Mouse (Mus musculus): ENCODE results near the gene Cmtm5.
"Not testable (repeated sequence)": the region's sequence is repeated elsewhere in the genome, so short reads cannot be mapped to it uniquely, and the experiment has no call there.

Gene Cmtm5

GRCm38 (mm10) chr14:54936831-54937160, 735 bp downstream of the Cmtm5 start:
- DNase-seq = no peak

- no peak for DNase-seq
Observed at GRCm38 (mm10) chr14:54937361-54938182, 1.5 kb downstream of the Cmtm5 start.

GRCm38 (mm10) chr14:54938431-54939219, 2.6 kb downstream of the Cmtm5 start:
- DNase-seq = no peak

DNA sequence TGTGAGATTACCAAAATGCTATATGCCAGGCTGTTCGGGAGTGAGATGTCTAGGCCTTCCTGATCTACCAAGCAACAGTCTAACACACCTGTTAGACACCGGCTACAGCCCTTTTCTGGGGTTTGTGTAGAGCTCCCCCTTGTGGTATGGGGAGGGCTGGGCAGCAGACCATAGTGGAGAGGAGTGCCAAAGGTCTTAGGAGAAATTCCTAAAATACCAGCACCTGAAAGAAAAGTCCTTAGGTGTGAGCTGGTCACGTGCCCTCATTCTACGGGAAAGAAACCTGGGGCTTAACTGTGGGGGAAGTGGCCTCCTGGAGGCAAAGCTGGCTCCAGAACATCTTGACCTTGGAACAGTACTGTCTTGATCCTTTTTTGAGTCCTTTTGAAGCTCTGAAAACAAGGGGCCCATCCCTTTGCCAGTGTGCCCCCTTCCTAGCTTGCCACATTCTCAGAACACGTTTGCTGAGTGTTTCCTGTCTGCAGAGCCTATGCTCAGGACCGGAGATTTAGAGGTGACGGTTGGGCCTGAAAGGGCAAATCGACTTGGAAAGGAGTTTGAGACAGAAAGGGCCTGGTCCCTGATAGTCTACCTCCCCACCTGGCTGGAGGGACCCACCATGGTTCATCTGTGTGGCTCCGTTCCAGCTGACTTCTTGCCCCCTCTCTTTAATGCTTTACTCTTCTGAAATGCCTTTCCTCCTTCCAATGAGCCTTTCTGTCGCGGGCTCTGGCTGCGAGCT, 3.5 kb downstream of the Cmtm5 start:
- peak in 1 of 2 experiments; percentile 32 for DNase-seq

GRCm38 (mm10) chr14:54940176-54940530, 4.1 kb downstream of the Cmtm5 start:
- no peak for DNase-seq

DNA sequence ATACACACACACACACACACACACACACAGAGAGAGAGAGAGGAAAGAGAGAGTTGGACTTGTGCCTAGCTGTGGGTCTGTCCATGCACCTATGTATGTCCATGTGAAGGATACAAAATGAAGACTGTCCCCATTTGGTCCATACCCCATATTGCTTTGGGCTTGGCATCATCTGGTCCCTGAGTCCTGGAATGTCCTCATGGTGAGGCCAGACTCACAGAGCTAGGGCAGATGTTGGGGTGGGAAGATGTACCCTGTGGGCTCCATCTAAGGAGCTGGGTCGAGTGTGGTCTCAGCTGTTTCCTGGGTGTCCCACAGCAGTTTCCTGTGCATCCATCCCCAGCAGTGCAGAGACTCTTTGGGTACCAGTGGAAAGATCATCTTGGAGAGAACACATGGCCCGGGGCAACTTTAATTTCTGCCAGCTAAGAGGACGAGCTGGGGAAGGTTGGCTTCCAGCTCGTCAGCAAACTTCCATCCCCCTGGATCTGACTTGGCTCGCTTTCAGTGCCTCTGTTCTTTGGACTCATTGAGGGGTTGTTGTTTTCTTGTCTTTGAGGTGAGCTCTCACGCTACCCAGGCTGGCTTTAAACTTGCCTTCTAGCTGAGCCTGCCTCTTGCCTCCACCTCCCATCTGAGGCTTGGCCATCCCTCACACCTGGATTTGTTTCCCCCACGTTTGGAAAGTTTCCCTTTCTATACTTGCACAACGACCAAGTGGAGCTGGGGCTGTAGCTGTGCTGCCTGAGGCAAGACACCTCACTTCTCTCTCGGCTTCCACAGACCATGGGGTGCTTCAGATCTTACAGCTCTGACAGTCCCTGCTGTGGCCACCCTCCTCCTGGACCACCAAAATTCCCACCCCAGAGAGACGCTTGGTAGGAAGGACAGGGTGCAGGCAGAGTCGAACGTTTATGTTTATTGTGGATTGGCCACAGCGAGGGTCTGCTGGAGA, 5.2 kb downstream of the Cmtm5 start:
- DNase-seq = no peak

DNA sequence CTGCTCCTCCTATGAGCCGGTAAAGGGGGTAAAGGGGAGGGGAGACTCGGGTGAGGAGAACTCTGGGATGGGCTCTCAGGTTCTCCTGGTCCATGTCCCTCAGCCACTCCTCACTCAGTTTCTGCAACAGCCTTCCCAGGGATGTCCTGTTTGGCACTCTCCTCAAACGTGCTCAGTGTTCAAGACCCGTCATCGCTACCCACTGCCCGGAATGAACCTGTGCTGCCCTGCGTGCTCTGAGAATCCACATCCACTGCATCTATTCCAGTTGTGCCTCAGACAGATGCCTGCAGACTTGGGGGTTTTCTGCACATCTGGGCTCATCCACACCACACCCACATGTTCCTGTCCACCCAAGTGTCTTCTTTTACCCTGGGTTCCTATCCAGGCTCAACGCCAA, 6.4 kb downstream of the Cmtm5 start:
- DNase-seq = no peak

- no peak for DNase-seq
Observed at GRCm38 (mm10) chr14:54943971-54944370, 7.9 kb downstream of the Cmtm5 start.

DNA sequence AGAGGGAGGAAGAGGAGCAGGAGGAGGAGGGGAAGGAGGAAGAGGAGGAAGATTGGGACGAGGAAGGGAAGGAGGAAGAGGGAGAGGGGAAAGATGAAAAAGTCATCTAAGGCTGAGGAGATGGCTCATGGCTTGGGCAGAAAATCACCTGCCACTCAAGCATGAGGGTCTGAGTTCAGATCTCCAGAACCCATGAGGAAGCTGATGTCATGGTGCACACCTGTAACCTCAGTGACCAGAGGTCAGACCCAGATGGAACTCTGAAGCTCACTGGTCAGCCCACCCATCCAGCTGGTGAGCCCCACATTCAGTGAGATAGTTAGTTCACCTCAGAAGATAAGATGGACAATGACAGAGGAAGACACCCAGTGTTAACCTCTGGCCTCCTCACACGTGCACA, 8.9 kb downstream of the Cmtm5 start:
- no peak for DNase-seq

DNA sequence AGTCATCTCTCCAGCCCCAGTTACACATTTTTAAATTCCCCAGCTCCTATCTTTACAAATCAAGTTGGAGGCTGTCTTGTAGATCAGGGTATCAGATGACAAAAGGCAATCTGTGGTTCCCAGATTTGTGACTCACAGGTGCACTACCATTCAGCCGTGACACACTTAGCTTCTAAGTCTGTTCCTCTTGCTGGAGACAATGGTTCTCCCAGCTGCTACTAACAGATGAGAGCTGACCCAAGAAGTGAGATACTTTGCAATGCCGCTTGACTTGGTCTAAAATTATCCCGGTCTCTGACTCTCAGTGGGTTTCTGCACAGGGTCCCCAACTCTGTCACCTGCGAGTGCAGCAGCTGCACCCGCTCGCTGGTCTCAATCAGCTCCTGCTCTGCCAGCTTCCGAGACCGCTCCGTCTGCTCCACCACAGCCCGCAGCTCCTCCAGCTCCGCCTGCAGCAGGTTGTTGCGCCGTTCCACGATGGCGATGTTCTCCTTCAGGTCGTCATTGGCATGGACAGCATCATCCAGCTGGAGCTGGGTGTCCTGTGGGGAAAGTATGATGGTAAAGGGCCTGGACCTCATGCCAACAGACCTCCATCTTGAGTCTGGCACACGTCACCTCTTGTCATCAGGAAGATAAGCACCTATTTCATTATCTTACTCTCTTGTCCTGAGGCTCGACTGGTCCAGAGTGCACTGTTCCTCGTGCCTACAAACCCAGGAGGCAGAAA, 10.1 kb downstream of the Cmtm5 start:
- DNase-seq = no peak

DNA sequence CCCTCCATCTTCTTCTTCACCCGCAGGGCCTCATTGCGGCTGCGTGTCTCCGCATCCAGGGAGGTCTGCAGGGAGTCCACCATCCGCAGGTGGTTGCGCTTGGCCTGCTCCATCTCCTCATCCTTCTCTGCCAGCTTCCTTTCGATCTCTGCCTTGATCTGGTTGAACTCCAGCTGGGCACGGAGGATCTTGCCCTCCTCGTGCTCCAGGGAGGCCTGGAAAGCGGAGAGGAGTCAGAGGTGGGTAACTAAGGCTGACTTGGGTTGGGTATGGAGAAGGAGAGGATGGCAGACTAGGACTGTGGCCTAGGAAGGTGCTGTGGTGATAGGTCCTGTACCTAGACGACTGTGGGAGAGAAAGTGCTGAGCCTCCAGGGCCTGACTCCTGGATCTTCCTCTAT, 10.9 kb downstream of the Cmtm5 start:
- DNase-seq = not testable (repeated sequence)

DNA sequence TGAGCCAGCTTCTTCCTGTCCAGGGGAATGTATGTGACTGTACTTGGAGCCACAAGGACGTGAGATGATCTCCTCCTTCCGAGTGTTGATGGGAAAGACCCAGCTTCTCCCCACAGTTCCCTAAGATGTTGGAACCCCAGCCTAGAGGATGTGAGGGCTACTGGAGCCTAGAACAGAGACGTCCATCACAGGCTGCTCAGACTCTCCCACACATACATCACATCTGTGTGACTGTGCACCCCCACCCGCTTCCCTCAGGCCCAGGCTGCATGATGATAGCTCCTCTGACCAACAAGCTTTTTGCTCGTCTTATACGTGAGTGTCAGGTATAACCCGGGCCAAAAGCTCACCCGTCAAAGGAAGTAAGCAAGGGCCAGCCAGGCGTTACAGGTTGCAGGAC, 12.7 kb downstream of the Cmtm5 start:
- DNase-seq = no peak

DNA sequence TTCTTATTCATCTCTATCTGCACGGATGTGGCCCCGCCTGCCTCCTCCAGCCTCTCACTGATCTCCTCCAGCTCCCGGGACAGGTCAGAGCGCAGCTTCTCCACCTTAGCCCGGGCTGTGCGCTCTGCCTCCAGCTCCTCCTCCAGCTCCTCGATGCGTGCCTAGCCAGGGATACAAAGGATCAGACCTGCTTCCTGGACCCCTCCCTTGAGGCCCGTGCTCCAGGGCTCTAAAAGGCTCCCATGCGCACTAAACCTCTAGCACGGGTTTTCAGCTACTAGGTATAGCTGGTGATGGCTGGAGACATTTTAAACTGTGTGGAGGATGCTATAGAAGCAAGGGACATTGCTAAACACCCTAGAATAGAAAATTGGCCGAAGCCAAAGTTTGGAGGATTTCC, 14.4 kb downstream of the Cmtm5 start:
- DNase-seq = no peak

DNA sequence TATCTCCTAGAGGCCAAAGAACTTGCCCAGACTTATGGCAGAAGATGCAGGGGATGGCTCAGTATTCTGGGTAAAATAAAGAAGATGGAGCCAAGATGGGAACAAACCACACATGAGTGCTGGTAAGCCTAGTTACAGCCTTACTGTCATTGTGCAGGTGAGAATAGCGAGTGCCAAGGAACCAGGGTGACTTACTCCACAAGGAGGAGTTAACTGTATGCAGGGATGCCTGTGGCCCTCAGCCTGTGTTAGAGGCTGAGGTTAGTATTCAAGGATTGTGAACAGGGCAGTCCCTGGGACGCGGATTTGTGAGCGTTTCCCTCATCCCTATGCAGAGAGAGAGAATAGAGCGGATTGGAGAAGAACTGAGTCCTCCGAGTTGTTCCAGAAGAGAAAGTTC, 15.5 kb downstream of the Cmtm5 start:
- no peak for DNase-seq

- no peak for DNase-seq
Observed at GRCm38 (mm10) chr14:54953664-54954206, 17.7 kb downstream of the Cmtm5 start.

DNA sequence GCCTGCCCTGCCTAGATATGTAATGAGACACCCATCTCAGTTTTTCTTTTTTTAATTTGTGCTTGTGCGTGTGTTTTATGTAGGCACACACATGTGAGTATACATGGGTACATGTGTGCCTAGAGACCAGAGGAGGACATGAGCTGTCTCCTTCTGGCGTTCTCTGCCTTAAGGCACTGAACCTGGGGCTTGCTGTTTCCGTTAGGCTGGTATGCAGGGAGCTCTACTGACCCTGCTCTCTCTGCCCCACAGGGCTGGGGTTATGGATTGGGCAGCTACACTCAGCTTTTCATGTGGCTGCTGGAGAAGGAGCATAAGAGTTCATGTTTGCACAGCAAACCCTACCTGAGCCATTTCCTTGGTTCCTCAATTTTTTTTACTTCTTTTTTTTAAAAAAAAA, 18.4 kb downstream of the Cmtm5 start:
- DNase-seq = no peak

DNA sequence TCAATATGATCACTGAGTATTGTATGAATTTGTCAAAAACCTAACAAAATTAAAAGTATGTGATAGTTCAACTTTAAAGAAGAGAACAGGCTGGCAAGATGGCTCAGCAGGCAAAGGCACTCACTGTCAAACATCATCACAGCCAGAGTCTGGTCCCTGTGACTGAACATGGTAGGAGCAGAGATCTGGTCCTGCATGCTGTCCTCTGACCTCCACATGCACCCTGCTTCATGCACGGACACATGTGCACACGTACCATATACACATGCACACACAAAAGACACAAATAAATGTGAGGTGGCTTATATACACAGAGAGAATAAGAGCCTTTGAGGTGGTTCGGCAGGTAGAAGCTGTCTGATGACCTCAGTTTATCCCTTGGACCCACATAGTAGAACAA, 19.4 kb downstream of the Cmtm5 start:
- DNase-seq = no peak

GRCm38 (mm10) chr14:54956533-54956932, 20.5 kb downstream of the Cmtm5 start:
- no peak for DNase-seq

- no peak for DNase-seq
Observed at GRCm38 (mm10) chr14:54958503-54958902, 22.4 kb downstream of the Cmtm5 start.

DNA sequence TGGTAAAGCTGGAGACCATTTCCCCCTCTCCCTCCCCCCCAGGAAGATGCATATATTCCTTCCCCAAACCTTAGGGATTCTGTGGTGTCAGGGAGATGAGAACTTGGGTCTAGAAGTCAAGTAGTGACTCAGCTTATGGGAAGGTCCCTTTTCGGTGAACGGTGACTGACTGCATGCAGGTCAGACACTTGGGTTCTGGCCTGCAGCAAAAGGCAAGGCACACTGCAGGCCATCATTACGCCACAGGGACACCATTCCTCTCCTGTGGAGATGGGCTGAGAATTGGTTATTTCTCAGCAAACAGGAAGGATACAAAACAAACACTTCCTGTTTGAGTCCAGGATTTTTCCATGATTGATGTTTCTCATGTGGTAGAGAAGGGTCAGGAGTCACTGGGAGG, 23.1 kb downstream of the Cmtm5 start:
- DNase-seq = no peak

- DNase-seq = not testable (repeated sequence)
Observed at GRCm38 (mm10) chr14:54959853-54960613, 24.0 kb downstream of the Cmtm5 start.

Measured in thymus, adult 18-20 months (tissue).